Mouse (Mus musculus): Measurements from ENCODE around the gene Gm10354.
"Not testable (repeated sequence)": the region's sequence is repeated elsewhere in the genome, so short reads cannot be mapped to it uniquely, and the experiment has no call there.

The Gm10354 gene

DNA sequence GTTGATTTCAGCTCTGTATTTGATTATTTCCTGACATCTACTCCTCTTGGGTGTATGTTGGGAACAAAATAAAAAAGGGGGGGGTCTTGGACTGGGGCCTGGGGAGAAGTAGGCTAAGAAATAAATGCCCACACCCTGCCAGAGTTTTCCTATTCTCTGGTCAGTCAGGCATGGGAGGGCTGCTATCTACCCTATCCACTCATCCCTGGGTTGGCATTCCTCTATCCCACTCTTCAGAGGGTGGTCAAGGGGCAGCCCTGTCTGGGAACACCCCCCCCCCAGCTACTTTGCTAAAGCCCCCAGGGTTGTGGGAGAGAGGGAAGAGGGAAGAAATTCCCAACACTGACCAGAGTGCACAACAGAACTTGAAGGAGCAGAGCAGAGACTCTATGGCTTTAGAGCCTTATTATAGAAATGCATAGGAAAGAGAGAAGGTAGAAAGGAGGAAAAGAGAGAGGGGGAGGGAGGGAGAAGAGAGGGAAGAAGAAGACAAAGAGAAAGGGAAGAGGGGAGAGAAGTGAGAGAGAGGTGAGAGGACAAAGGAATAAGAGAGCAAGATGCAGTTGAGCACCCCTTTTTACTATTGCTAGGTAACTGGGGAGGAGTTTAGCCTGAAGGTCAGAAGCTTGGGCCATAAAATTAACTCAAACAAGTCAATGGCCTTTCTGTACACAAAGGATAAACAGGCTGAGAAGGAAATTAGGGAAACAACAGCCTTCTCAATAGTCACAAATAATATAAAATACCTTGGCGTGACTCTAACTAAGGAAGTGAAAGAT, 22.6 kb downstream of the Gm10354 start:
- not testable (repeated sequence) for DNase-seq (ENCODE audit: low spot score in 2 of 2)

DNA sequence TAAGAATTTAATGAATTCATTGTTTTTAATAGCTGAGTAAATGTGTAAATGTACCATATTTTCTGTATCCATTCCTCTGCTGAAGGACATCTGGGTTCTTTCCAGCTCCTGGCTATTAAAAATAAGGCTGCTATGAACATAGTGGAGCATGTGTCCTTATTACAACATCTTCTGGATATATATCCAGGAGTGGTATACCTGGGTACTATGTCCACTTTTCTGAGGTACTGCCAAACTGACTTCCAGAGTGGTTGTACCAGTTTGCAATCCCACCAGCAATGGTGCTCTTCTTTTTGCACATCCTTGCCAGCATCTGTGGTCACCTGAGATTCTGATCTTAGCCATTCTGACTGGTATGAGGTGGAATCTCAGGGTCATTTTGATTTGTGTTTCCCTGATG, 25.1 kb downstream of the Gm10354 start:
- DNase-seq (ENCODE audit: low spot score in 2 of 2) = not testable (repeated sequence)

GRCm38 (mm10) chr5:14952749-14953148, 26.0 kb downstream of the Gm10354 start:
- not testable (repeated sequence) for DNase-seq (ENCODE audit: low spot score in 2 of 2)

GRCm38 (mm10) chr5:14951822-14952221, 26.9 kb downstream of the Gm10354 start:
- not testable (repeated sequence) for DNase-seq (ENCODE audit: low spot score in 2 of 2)

DNA sequence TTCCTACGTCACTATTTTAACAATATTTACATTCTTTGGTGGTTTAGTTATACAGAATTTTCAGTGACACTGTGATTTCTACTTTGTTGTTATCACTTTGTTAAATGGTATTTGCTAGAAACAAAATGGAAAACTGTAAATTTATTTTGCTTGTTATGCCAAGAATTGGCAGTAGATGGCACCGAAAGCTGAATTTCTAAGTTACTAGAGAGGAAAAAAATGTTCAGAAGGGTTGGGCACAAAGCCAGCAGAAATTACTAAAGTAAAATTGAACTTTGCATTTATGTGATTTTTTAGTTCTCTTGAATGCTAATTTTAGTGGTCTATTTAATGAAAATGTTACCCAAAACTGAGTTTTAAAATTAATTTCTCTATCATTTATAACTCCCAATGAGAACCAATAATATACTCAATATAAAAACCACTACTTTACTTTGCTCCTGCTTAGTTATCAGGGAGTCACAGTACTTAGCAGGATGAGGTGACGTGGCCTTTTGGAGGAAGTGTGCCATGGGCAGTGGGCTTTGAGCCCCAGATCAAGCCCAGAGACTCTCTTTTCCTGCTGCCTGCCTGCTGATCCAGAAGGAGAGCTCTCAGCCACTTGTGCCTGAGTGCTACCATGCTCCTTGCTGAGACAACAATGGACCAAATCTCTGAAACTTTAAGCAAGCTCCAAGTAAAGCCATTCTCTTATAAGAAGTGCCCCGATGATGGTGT, 31.1 kb downstream of the Gm10354 start:
- peak in 1 of 2 experiments; percentile 24 for DNase-seq (ENCODE audit: low spot score in 2 of 2)

- not testable (repeated sequence) for DNase-seq (ENCODE audit: low spot score in 2 of 2)
These were observed 33.2 kb downstream of the Gm10354 start for GRCm38 (mm10) chr5:14945524-14945923.

GRCm38 (mm10) chr5:14941043-14941442, 37.7 kb downstream of the Gm10354 start:
- not testable (repeated sequence) for DNase-seq (ENCODE audit: low spot score in 2 of 2)

- DNase-seq (ENCODE audit: low spot score in 2 of 2) = not testable (repeated sequence)
These were observed 40.4 kb downstream of the Gm10354 start, which contains the start of gene Speer4e for GRCm38 (mm10) chr5:14938329-14938728. Gene Speer4e, minus strand, starts transcription at chr5:14938429.

DNA sequence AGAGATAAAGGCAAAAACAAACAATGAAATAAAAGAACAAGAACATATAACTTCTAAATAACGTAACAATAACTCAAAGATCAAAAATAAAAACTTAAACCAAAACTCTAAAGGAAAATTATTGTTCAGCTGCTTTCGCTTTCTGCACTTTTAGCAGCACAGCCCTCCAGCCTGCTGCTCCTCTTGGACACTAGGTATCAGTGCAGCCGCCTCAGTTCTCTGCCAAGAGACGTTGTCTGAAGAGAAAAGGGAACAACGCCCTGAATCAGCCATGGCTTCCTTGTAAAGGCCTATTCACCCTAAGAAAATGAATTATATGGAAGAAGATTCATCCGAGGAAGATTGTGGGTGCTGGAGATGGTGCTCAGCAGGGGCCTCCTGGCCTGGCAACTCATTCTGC, 45.0 kb downstream of the Gm10354 start:
- DNase-seq (ENCODE audit: low spot score in 2 of 2) = not testable (repeated sequence)

DNA sequence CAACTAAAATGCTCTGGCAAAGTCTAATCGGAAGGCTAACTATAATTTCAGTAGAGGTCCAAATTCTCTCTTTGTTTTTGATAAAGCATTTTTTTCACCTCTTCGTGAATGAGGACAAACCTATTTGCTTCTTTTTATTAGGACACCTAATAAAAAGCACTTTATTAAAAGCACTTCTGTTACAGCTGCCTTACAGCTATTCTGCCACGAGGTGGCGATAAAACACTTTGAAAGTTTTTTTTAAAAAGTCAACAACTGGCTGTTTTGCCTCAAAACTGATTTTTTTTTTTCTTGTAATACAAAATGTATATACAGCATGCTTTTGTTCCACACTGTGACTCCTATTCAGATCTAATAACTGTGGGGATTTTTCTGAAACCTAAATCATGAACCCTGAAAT, 51.7 kb downstream of the Gm10354 start:
- not testable (repeated sequence) for DNase-seq (ENCODE audit: low spot score in 2 of 2)
